ENCODE assay signal across 8 mouse cellular contexts in the genomic region with DNA sequence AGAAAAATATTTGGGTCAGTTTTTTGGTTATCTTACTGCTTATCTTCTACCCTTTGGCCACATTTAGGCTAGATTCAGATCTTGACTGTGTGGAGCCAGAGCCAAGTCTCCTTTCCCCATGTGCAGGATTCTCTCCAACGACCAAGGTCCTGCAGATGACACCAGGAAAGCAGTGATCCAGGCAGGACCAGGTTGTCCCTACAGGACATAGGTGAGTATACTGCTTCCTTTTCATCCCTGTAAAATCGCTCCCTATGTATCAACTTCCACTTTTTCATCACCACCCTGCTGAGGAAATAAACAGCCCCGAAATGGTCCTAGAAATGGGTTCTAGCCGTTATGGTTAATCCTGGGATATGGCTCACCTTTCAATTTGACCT. TPM values are rescaled to one million over a fixed set of nuclear protein-coding genes. Genes with fewer than 3 reads are reported as not detected.
DNase-seq lines count a peak whose midpoint lies in the region; ATAC-seq and TF ChIP-seq lines count a peak whose summit lies in the region.

No protein-coding gene starts in this region.

- H3K9me3 ChIP-seq in erythroblast, embryonic 14.5 days (ENCODE audit: control insufficient read depth, low read length), result no peaks in the 10 kb centered on the region
- H3K9me3 ChIP-seq in limb, embryonic 15.5 days, result no peaks in the 10 kb centered on the region
- H3K9me3 ChIP-seq in stomach, embryonic 16.5 days (replicated peaks; ENCODE audit: control insufficient read depth, low read length), result no peaks in the 10 kb centered on the region

- DNase-seq in spleen, adult 2 months (ENCODE audit: low read depth in 1 of 2, low spot score in 2 of 2), result no peak
- no peak for DNase-seq in spleen, postnatal 14 days (ENCODE audit: low spot score in 2 of 2)
- no peak for DNase-seq in right cerebral cortex, postnatal 25 days
- no peak for DNase-seq in adrenal gland, adult (ENCODE audit: inconsistent age in 2 of 2, low spot score in 1 of 2)

- H3K9ac ChIP-seq in limb, embryonic 15.5 days, result no peak overlapping the region
- 0 out of 2 replicates have a peak overlapping the region, but pooled peaks have one; percentile 9 for H3K9ac ChIP-seq in stomach, embryonic 16.5 days (ENCODE audit: low read length)

- TF ChIP-seq POLR2A in spleen, adult 2 months (IDR thresholded peaks at IDR 0.05; ENCODE audit: low read depth, low read length), result no peak

- 21% methylated on average over 4 of the region's 4 CpGs for WGBS in spleen, adult 2 months
- WGBS in limb, embryonic 15.5 days, result 23% methylated on average over 4 of the region's 4 CpGs
- 23% methylated on average over 4 of the region's 4 CpGs for WGBS in stomach, embryonic 16.5 days

- H3K27me3 ChIP-seq in erythroblast, embryonic 14.5 days (ENCODE audit: control insufficient read depth), result no peaks in the 10 kb centered on the region
- H3K27me3 ChIP-seq in spleen, adult 2 months (ENCODE audit: control insufficient read depth, insufficient read depth, low read length), result no peaks in the 10 kb centered on the region
- H3K27me3 ChIP-seq in limb, embryonic 15.5 days, result no peaks in the 10 kb centered on the region
- H3K27me3 ChIP-seq in stomach, embryonic 16.5 days (ENCODE audit: control insufficient read depth, insufficient read depth, low read length), result no peaks in the 10 kb centered on the region

- no peak for ATAC-seq in erythroblast, adult 5-6 weeks (replicated peaks; ENCODE audit: low FRiP score, poor library complexity, severe bottlenecking)
- ATAC-seq in limb, embryonic 15.5 days (ENCODE audit: insufficient number of reproducible peaks, low FRiP score, low TSS enrichment, low read depth), result no peak
- ATAC-seq in stomach, embryonic 16.5 days (ENCODE audit: insufficient read depth, low FRiP score), result no peak

- peak overlapping the region; percentile 71; the same call in 1 of the 2 replicates for H3K4me2 ChIP-seq in limb, embryonic 15.5 days
- peak overlapping the region; percentile 10; the same call in 1 of the 2 replicates for H3K4me2 ChIP-seq in stomach, embryonic 16.5 days (ENCODE audit: low read depth, low read length)

- peaks cover 65% of the 10 kb centered on the region for H3K4me1 ChIP-seq in erythroblast, embryonic 14.5 days (ENCODE audit: control insufficient read depth)
- peaks cover 10% of the 10 kb centered on the region for H3K4me1 ChIP-seq in spleen, adult 2 months (ENCODE audit: control insufficient read depth, insufficient read depth, insufficient read length)
- peaks cover 45% of the 10 kb centered on the region for H3K4me1 ChIP-seq in limb, embryonic 15.5 days
- H3K4me1 ChIP-seq in stomach, embryonic 16.5 days (ENCODE audit: control insufficient read depth, insufficient read depth, low read length), result peaks cover 25% of the 10 kb centered on the region

- H3K4me3 ChIP-seq in erythroblast, embryonic 14.5 days (replicated peaks), result peak overlapping the region; percentile 96
- H3K4me3 ChIP-seq in spleen, adult 2 months (ENCODE audit: extremely low read depth, insufficient read depth, insufficient read length), result peak overlapping the region; percentile 25
- H3K4me3 ChIP-seq in limb, embryonic 15.5 days, result peak overlapping the region; percentile 95
- H3K4me3 ChIP-seq in stomach, embryonic 16.5 days (replicated peaks; ENCODE audit: low read length), result peak overlapping the region; percentile 97

- TF ChIP-seq CTCF in spleen, adult 2 months (IDR thresholded peaks at IDR 0.05; ENCODE audit: extremely low read depth, insufficient read depth, insufficient read length, insufficient replicate concordance), result no peak

- peak overlapping the region; percentile 42; the same call in 1 of the 2 replicates for H3K27ac ChIP-seq in spleen, adult 2 months (ENCODE audit: insufficient read depth, low read length)
- H3K27ac ChIP-seq in limb, embryonic 15.5 days, result no peak overlapping the region
- H3K27ac ChIP-seq in stomach, embryonic 16.5 days (ENCODE audit: low read length), result no peak overlapping the region

- peaks cover 32% of the 10 kb centered on the region for H3K36me3 ChIP-seq in erythroblast, embryonic 14.5 days (ENCODE audit: control insufficient read depth)
- peaks cover 1% of the 10 kb centered on the region; the same call in 1 of the 2 replicates for H3K36me3 ChIP-seq in spleen, adult 2 months (ENCODE audit: control insufficient read depth, insufficient read depth, low read length)
- H3K36me3 ChIP-seq in limb, embryonic 15.5 days, result no peaks in the 10 kb centered on the region
- no peaks in the 10 kb centered on the region for H3K36me3 ChIP-seq in stomach, embryonic 16.5 days (ENCODE audit: control insufficient read depth, insufficient read depth, low read length)

RNA-seq across cellular contexts. Expression of a gene that starts 4.9 kb away (rescaled TPM):
- polyA plus RNA-seq in erythroblast, embryonic 14.5 days (2012), result 3.2 and 3.6 TPM in 2 replicates
- 80.3 and 86.5 TPM in 2 replicates for total RNA-seq in erythroblast, adult 5-6 weeks (2015; ENCODE audit: low replicate concordance)
- total RNA-seq in erythroblast, adult 5-6 weeks (2017; ENCODE audit: low replicate concordance), result 71.0 and 73.5 TPM in 2 replicates
- 39.0 and 43.3 TPM in 2 replicates for polyA plus RNA-seq in spleen, adult 2 months (2012; rRNA removed)
- 10.4 TPM in 2 replicates for polyA plus RNA-seq in limb, embryonic 15.5 days (2015; fragmentation: Nextera tagmentation; extraction: Ambion mirVana)
- 8.3 and 10.0 TPM in 2 replicates for polyA plus RNA-seq in stomach, embryonic 16.5 days (2015; fragmentation: Nextera tagmentation; extraction: Ambion mirVana)

RNA-seq across cellular contexts. Expression of a gene that starts 13.2 kb away (rescaled TPM):
- polyA plus RNA-seq in erythroblast, embryonic 14.5 days (2012), result 152 and 224 TPM in 2 replicates
- 477 and 544 TPM in 2 replicates for total RNA-seq in erythroblast, adult 5-6 weeks (2015; ENCODE audit: low replicate concordance)
- total RNA-seq in erythroblast, adult 5-6 weeks (2017; ENCODE audit: low replicate concordance), result 410 and 537 TPM in 2 replicates
- polyA plus RNA-seq in spleen, adult 2 months (2012; rRNA removed), result 803 and 1,529 TPM in 2 replicates
- polyA plus RNA-seq in limb, embryonic 15.5 days (2015; fragmentation: Nextera tagmentation; extraction: Ambion mirVana), result 1,886 and 2,113 TPM in 2 replicates
- 2,507 and 2,568 TPM in 2 replicates for polyA plus RNA-seq in stomach, embryonic 16.5 days (2015; fragmentation: Nextera tagmentation; extraction: Ambion mirVana)

RNA-seq across cellular contexts. Expression of a gene that starts 37.5 kb away (rescaled TPM):
- polyA plus RNA-seq in erythroblast, embryonic 14.5 days (2012), result 8.6 and 11.8 TPM in 2 replicates
- total RNA-seq in erythroblast, adult 5-6 weeks (2015; ENCODE audit: low replicate concordance), result 44.0 and 46.6 TPM in 2 replicates
- 65.1 and 65.8 TPM in 2 replicates for total RNA-seq in erythroblast, adult 5-6 weeks (2017; ENCODE audit: low replicate concordance)
- polyA plus RNA-seq in spleen, adult 2 months (2012; rRNA removed), result 20.2 and 59.3 TPM in 2 replicates
- 402 and 459 TPM in 2 replicates for polyA plus RNA-seq in limb, embryonic 15.5 days (2015; fragmentation: Nextera tagmentation; extraction: Ambion mirVana)
- polyA plus RNA-seq in stomach, embryonic 16.5 days (2015; fragmentation: Nextera tagmentation; extraction: Ambion mirVana), result 374 and 406 TPM in 2 replicates

Comparison
In these comparisons a context has a peak if more than half of its experiments do, and no peak if none do; other contexts are left out.
1. H3K4me3 ChIP-seq: peak in every context shown above with its lines; median percentile 97 in stomach, embryonic 16.5 days; 96 in erythroblast, embryonic 14.5 days; 95 in limb, embryonic 15.5 days; 25 in spleen, adult 2 months.